Mouse (Mus musculus): ENCODE measurements around the gene Gal3st4.

The Gal3st4 gene

GRCm38 (mm10) chr5:138262001-138262400, 10.6 kb downstream of the Gal3st4 start:
- DNase-seq (ENCODE audit: low read depth) = peak; percentile 16

- peak; percentile 7 for DNase-seq (ENCODE audit: low read depth)
Observed at GRCm38 (mm10) chr5:138260834-138261233, 11.8 kb downstream of the Gal3st4 start.

GRCm38 (mm10) chr5:138260051-138260450, 12.6 kb downstream of the Gal3st4 start:
- DNase-seq (ENCODE audit: low read depth) = no peak

- DNase-seq (ENCODE audit: low read depth) = no peak
Observed at GRCm38 (mm10) chr5:138258993-138259392, 13.6 kb downstream of the Gal3st4 start.

GRCm38 (mm10) chr5:138258542-138258941, 14.1 kb downstream of the Gal3st4 start:
- no peak for DNase-seq (ENCODE audit: low read depth)

- DNase-seq (ENCODE audit: low read depth) = no peak
Observed at GRCm38 (mm10) chr5:138258078-138258477, 14.6 kb downstream of the Gal3st4 start.

GRCm38 (mm10) chr5:138257585-138257978, 15.1 kb downstream of the Gal3st4 start:
- peak; percentile 6 for DNase-seq (ENCODE audit: low read depth)

GRCm38 (mm10) chr5:138256966-138257584, 15.6 kb downstream of the Gal3st4 start:
- peak; percentile 63 for DNase-seq (ENCODE audit: low read depth)

- DNase-seq (ENCODE audit: low read depth) = no peak
Observed at GRCm38 (mm10) chr5:138256094-138256467, 16.6 kb downstream of the Gal3st4 start.

- DNase-seq (ENCODE audit: low read depth) = peak; percentile 94
Observed at GRCm38 (mm10) chr5:138255353-138256093, 17.1 kb downstream of the Gal3st4 start, which contains the start of gene Lamtor4. Lamtor4 (plus strand) TSS chr5:138255482.

- no peak for DNase-seq (ENCODE audit: low read depth)
Observed at GRCm38 (mm10) chr5:138253061-138253460, 19.6 kb downstream of the Gal3st4 start.

- DNase-seq (ENCODE audit: low read depth) = no peak
Observed at GRCm38 (mm10) chr5:138251144-138251543, 21.5 kb downstream of the Gal3st4 start.

- no peak for DNase-seq (ENCODE audit: low read depth)
Observed at GRCm38 (mm10) chr5:138241511-138241910, 31.1 kb downstream of the Gal3st4 start.

- no peak for DNase-seq (ENCODE audit: low read depth)
Observed at GRCm38 (mm10) chr5:138234224-138234623, 38.4 kb downstream of the Gal3st4 start.

- no peak for DNase-seq (ENCODE audit: low read depth)
Observed at GRCm38 (mm10) chr5:138233778-138234177, 38.9 kb downstream of the Gal3st4 start.

GRCm38 (mm10) chr5:138229511-138229910, 43.1 kb downstream of the Gal3st4 start:
- DNase-seq (ENCODE audit: low read depth) = no peak

- DNase-seq (ENCODE audit: low read depth) = peak; percentile 29
Observed at GRCm38 (mm10) chr5:138228026-138228425, 44.6 kb downstream of the Gal3st4 start.

GRCm38 (mm10) chr5:138227367-138227766, 45.3 kb downstream of the Gal3st4 start:
- no peak for DNase-seq (ENCODE audit: low read depth)

- DNase-seq (ENCODE audit: low read depth) = no peak
Observed at GRCm38 (mm10) chr5:138226491-138226890, 46.1 kb downstream of the Gal3st4 start.

GRCm38 (mm10) chr5:138225700-138226099, 46.9 kb downstream of the Gal3st4 start, which contains the start of gene Nxpe5:
Nxpe5 (plus strand) TSS chr5:138225898.
- DNase-seq (ENCODE audit: low read depth) = no peak

GRCm38 (mm10) chr5:138223287-138223686, 49.4 kb downstream of the Gal3st4 start:
- no peak for DNase-seq (ENCODE audit: low read depth)

- peak; percentile 79 for DNase-seq (ENCODE audit: low read depth)
Observed at GRCm38 (mm10) chr5:138222111-138222510, 50.5 kb downstream of the Gal3st4 start.

- DNase-seq (ENCODE audit: low read depth) = no peak
Observed at GRCm38 (mm10) chr5:138219864-138220263, 52.8 kb downstream of the Gal3st4 start.
